Mouse (Mus musculus): ENCODE measurements around the gene Plekhg1.

Plekhg1 gene

GRCm38 (mm10) chr10:3829472-3829871 is 89.3 kb downstream of the Plekhg1 start:
- DNase-seq (ENCODE audit: low spot score), result no peak

DNA sequence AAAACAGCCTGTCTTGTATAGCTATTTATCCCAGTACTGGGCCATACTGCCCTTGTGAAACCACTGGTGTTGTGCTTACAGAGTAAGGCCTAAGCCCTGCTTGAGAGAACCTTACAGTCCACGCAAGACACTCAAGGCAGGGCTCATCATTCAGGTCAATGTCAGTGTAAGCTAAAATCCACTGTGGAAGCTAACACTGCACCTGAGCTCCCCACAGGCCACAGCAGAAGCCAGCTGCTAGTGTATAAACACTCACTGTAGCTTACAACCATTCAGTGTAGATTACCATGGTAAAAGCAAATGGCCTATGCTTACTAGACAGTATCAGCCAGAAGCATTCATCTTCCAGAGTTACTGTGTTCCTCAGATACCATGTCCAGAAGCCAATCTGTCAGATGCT is 90.5 kb downstream of the Plekhg1 start:
- no peak for DNase-seq (ENCODE audit: low spot score)

GRCm38 (mm10) chr10:3831597-3832351 is 91.6 kb downstream of the Plekhg1 start:
- peak; percentile 58 for DNase-seq (ENCODE audit: low spot score)

- no peak for DNase-seq (ENCODE audit: low spot score)
These were observed 93.9 kb downstream of the Plekhg1 start for GRCm38 (mm10) chr10:3834060-3834459.

GRCm38 (mm10) chr10:3834678-3835077 is 94.5 kb downstream of the Plekhg1 start:
- no peak for DNase-seq (ENCODE audit: low spot score)

DNA sequence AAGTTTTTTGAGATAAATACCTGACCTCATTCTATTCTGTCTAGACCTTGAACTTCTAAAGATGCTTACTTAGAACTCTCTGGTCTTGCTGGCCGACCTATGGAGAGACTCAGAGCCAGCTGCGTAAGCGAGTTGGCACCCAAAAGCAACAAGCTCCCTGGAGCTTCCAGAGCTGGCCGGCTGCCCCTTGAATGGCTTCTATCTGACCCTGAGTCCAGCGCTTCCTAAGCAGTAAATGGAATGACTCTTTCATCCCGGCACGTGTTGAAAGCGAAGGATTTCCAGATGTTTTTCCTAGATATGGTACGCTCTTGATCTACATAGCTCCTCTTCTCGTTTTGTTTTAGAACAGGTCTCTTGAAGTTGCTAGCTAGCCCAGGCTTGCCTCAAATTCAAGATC is 95.5 kb downstream of the Plekhg1 start:
- no peak for DNase-seq (ENCODE audit: low spot score)

- DNase-seq (ENCODE audit: low spot score), result no peak
These were observed 99.7 kb downstream of the Plekhg1 start for GRCm38 (mm10) chr10:3839748-3840432.

- DNase-seq (ENCODE audit: low spot score), result no peak
These were observed 104.3 kb downstream of the Plekhg1 start for GRCm38 (mm10) chr10:3844430-3844829.

- no peak for DNase-seq (ENCODE audit: low spot score)
These were observed 106.9 kb downstream of the Plekhg1 start for GRCm38 (mm10) chr10:3847021-3847420.

- no peak for DNase-seq (ENCODE audit: low spot score)
These were observed 111.3 kb downstream of the Plekhg1 start for GRCm38 (mm10) chr10:3851461-3851860.

GRCm38 (mm10) chr10:3852733-3853132 is 112.6 kb downstream of the Plekhg1 start:
- no peak for DNase-seq (ENCODE audit: low spot score)

DNA sequence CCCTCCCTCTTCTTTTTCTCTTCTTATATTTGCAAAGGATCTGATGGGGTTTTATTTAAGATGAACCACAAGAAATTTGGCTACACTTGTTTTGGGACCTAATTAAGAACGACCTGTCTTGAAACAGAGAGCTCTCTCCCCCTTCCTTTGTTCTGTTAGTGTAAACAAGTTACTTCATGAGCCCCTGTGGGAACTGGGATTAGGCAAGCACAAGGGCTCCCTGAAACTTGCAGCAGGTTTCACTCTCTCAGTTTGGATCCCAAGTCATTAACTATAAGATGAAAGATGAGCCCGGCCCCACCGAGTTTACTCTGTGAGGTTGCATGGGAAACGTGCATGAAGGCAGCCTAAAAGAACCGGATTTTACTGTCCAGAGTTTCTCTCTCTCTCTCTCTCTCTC is 117.7 kb downstream of the Plekhg1 start:
- DNase-seq (ENCODE audit: low spot score), result no peak

DNA sequence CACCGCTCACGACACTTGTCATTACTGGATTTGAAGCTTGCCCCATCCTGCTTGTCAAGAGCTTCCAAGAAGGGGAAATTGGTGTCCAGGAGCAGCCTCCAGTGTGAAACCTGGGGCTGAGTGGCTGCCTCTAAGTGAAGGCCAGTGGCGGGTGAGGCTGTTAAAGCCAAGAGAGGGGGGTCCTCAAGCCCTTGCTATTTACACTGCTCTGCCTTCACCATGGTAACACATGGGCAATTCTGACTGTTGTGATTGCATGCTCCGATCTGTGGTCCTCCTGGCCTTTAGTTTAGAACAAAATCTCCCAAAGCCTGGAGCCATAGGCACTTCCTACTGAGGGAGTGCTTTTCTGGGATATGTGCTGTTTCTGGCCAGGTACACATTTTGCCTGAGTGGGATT is 118.3 kb downstream of the Plekhg1 start:
- DNase-seq (ENCODE audit: low spot score), result no peak

- DNase-seq (ENCODE audit: low spot score), result no peak
These were observed 119.0 kb downstream of the Plekhg1 start for GRCm38 (mm10) chr10:3858961-3859714.

GRCm38 (mm10) chr10:3863411-3864195 is 123.4 kb downstream of the Plekhg1 start:
- no peak for DNase-seq (ENCODE audit: low spot score)

- no peak for DNase-seq (ENCODE audit: low spot score)
These were observed 124.0 kb downstream of the Plekhg1 start for GRCm38 (mm10) chr10:3864196-3864540.

GRCm38 (mm10) chr10:3867298-3867697 is 127.1 kb downstream of the Plekhg1 start:
- no peak for DNase-seq (ENCODE audit: low spot score)

DNA sequence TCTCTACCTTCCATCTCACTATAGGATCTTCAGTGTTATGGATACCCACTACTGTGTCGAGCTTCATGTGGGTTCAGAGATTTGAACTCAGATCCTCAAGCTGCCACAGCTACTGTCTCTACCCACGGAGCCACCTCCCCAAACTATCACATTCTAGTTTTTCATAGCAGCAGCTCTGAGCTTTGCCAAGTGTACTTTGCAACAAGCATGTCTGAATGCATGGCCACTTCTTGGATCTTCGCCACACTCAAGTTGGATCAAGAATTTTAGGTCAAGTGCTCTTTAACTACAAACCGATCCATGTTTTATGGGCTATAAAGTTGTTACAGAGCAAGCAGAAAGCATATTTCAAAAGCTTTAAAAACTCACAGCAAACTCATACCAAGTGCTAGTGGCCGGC is 130.7 kb downstream of the Plekhg1 start:
- DNase-seq (ENCODE audit: low spot score), result no peak

DNA sequence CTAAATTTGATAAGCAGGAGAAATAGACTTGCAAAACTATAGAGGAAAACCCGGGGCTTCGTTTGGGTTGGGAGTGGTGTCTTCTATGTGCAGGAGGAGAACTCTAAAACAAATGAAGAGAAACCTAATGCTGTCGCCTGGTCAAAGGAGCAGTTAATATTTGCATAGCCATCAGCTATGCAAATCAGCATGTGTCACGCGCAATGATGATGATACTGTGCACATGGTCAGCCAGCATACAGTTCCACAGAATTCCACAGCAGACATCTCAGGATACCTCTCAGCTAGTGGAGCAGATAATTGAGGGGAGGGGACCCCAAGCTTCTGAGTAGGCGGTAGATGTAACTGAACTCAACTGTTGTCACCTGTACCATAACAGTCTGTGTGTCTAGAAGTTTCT is 133.3 kb downstream of the Plekhg1 start:
- DNase-seq (ENCODE audit: low spot score), result no peak

DNA sequence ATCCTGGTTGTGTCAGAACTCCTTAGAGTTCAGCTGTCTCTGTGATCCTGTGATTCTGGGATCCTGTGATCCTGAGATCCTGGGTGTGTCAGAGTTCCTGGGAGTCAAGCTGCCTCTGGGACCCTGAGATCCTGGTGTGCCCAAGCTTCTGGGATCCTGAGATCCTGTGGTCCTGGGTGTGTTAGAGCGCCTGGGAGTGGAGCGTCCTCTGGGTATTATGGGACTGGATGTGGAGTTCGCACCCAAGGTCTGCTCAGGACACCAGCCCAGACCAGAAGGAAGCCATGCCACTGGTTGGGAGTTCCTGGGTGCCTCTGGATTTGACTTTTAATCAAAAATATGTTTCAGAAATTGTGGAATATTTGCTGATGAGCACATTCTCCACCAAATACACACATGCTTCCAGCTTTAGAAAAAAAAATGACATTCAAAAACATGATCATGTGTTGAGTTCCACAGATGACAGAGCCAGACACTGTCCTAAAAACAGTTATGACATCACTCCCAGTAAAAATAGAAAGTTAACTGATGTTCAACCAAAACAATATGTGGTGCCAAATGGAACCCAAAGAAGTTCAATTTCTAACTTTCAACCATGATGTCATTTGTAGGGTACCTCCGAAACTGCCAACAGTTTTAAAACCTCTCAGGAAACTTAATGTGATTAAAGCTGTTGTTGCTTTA is 137.8 kb downstream of the Plekhg1 start:
- DNase-seq (ENCODE audit: low spot score), result no peak

DNA sequence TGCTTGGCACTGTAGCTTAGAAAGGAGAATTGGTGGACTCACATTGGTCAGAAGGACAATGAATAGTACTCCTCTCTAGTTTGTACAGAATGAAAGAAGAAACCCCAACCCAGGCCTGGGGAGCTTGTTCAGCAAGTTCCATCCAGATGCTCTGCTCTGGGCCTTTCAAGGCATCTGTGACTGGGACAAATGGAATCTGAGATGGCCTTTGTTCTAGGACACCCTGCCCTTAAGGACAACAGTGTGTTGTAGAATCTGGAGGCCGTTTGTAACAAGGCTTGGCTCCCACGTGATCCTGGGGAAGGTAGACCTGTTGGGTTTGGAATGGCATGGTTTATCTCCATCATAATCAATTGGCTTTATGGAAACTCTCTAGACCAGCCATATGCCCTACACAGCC is 141.0 kb downstream of the Plekhg1 start:
- DNase-seq (ENCODE audit: low spot score), result no peak

- DNase-seq (ENCODE audit: low spot score), result no peak
These were observed 148.3 kb downstream of the Plekhg1 start for GRCm38 (mm10) chr10:3888510-3888909.
